Mouse (Mus musculus): ENCODE measurements at regions not wholly inside any gene's neighbourhood (a gene's known extent, or its start where the extent isn't known, plus 50 kb on each side); places are given as distances from the start of the nearest gene placed in this dataset.

GRCm38 (mm10) chr3:37981481-37982180 lies 257.3 kb upstream of the Gm5148 start:
- TF ChIP-seq UBTF (IDR thresholded peaks at IDR 0.05; ENCODE audit: borderline replicate concordance, insufficient read depth, low read depth, low read length) (no peak), USF1 (IDR thresholded peaks at IDR 0.05; ENCODE audit: low read depth, low read length) (no peak), CTCF (IDR thresholded peaks at IDR 0.05 in 2 of 3, conservative IDR thresholded peaks at IDR 0.05 in 1 of 3; ENCODE audit: control insufficient read depth in 1 of 3, insufficient read depth in 1 of 3, low read depth in 2 of 3, low read length in 3 of 3, poor library complexity in 1 of 3, severe bottlenecking in 1 of 3) (no peak), POLR2A (IDR thresholded peaks at IDR 0.05; ENCODE audit: control insufficient read depth in 1 of 2, insufficient read depth in 1 of 2, low read depth in 1 of 2, low read length in 2 of 2, poor library complexity in 1 of 2) (no peak)
